Mouse (Mus musculus) liver, embryonic 12.5 days (tissue): ENCODE data around the gene Kcnk7. TPM values are rescaled to one million over a fixed set of nuclear protein-coding genes. Genes with fewer than 3 reads are reported as not detected.
A peak's percentile ranks its signal among the peaks of the same experiment; 100 is the strongest.

Experiments
- ATAC-seq: fragments of 200-750 bp; cut with Nextera tagmentation; 2 replicates; pipeline ENCODE4 v1.8.0; 2017; ENCODE audit warnings: moderate number of reproducible peaks, mild to moderate bottlenecking, moderate library complexity
- H3K27ac ChIP-seq: fragments of 300-500 bp; sonication (generic); 2 replicates; pipeline ENCODE4 v1.5.1; 2016; ENCODE audit warnings: mild to moderate bottlenecking
- H3K27me3 ChIP-seq: fragments of 300-500 bp; sonication (generic); replicated peaks from 2 replicates; pipeline ENCODE4 v1.6.1; 2016; ENCODE audit warnings: mild to moderate bottlenecking, moderate library complexity
- H3K36me3 ChIP-seq: fragments of 300-500 bp; sonication (generic); 2 replicates; pipeline ENCODE4 v1.6.1; 2016; ENCODE audit warnings: mild to moderate bottlenecking, moderate library complexity
- H3K4me1 ChIP-seq: fragments of 300-500 bp; sonication (generic); 2 replicates; pipeline ENCODE4 v1.6.1; 2016
- H3K4me2 ChIP-seq: fragments of 300-500 bp; sonication (generic); 2 replicates; pipeline ENCODE4 v1.6.1; 2016; ENCODE audit warnings: mild to moderate bottlenecking, moderate library complexity
- H3K4me3 ChIP-seq: fragments of 300-500 bp; sonication (generic); 2 replicates; pipeline ENCODE4 v1.5.1; 2016; ENCODE audit warnings: mild to moderate bottlenecking, moderate library complexity
- H3K9ac ChIP-seq: fragments of 300-500 bp; sonication (generic); 2 replicates; pipeline ENCODE4 v1.6.1; 2016; ENCODE audit warnings: mild to moderate bottlenecking, moderate library complexity
- H3K9me3 ChIP-seq: fragments of 300-500 bp; sonication (generic); replicated peaks from 2 replicates; pipeline ENCODE4 v1.6.1; 2016; ENCODE audit warnings: mild to moderate bottlenecking, moderate library complexity
- WGBS: fragments of 180-500 bp; shearing (Covaris S2); methylation state at CpG from one replicate; pipeline ENCODE4 v1.1.7; 2016; ENCODE audit not compliant: insufficient replicate concordance; 5-methylcytosine and 5-hydroxymethylcytosine counted together
- polyA plus RNA-seq: library from polyadenylated mRNA; unstranded; fragments of >200 nt; fragmentation: Nextera tagmentation; extraction: Ambion mirVana; gene quantifications from 2 replicates; pipeline ENCODE4 v1.2.1, GENCODE M21; 2016

Gene Kcnk7
- polyA plus RNA-seq, 1 experiment from 2014 or later = 0.19 TPM

GRCm38 (mm10) chr19:5692086-5692912, 11.9 kb upstream of the Kcnk7 start:
- peaks cover 51% of the 10 kb centered on the region for H3K4me1 ChIP-seq
- no peaks in the 10 kb centered on the region for H3K27me3 ChIP-seq
- no peaks in the 10 kb centered on the region for H3K9me3 ChIP-seq
- peak overlapping the region; percentile 73 for H3K27ac ChIP-seq
- peak overlapping the region; percentile 89 for H3K9ac ChIP-seq
- ATAC-seq = no peak
- H3K4me2 ChIP-seq = peak overlapping the region; percentile 95
- H3K36me3 ChIP-seq = peaks cover 69% of the 10 kb centered on the region
- H3K4me3 ChIP-seq = peak overlapping the region; percentile 81
- WGBS = 46% methylated on average over 10 of the region's 10 CpGs

GRCm38 (mm10) chr19:5692913-5693396, 11.2 kb upstream of the Kcnk7 start:
- peak overlapping the region; percentile 95 for H3K4me2 ChIP-seq
- H3K27ac ChIP-seq = peak overlapping the region; percentile 73
- no peaks in the 10 kb centered on the region for H3K27me3 ChIP-seq
- no peak for ATAC-seq
- H3K36me3 ChIP-seq = peaks cover 76% of the 10 kb centered on the region
- 60% methylated on average over 10 of the region's 10 CpGs for WGBS
- H3K4me3 ChIP-seq = peak overlapping the region; percentile 81
- peaks cover 45% of the 10 kb centered on the region for H3K4me1 ChIP-seq
- H3K9me3 ChIP-seq = no peaks in the 10 kb centered on the region
- H3K9ac ChIP-seq = peak overlapping the region; percentile 89

DNA sequence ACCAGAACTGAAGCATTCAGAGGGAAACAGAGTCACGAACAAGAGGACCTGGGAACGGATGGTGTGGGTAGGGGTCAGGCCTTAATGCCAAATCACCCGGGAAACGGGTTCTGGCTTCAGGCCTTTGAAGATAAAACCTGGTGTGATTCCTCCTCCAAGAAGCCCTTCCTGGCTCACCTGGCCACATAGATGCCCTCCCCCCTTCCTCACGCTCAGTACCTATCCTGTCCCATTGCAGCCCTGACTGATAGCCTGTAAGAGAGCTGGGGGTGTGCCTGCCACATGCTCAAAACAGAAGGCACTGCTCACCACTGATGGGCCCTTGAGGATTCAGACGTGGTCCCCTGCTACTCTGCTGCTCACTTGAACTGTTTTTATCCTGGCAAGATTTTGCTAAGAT, 10.4 kb upstream of the Kcnk7 start:
- Histone ChIP-seq H3K9me3 (no peaks in the 10 kb centered on the region), H3K27ac (no peak overlapping the region), H3K9ac (no peak overlapping the region), H3K4me2 (no peak overlapping the region), H3K4me3 (no peak overlapping the region), H3K27me3 (no peaks in the 10 kb centered on the region), H3K4me1 (peaks cover 44% of the 10 kb centered on the region), H3K36me3 (peaks cover 84% of the 10 kb centered on the region)
- ATAC-seq = no peak
- WGBS = 80% methylated on average over 6 of the region's 6 CpGs

DNA sequence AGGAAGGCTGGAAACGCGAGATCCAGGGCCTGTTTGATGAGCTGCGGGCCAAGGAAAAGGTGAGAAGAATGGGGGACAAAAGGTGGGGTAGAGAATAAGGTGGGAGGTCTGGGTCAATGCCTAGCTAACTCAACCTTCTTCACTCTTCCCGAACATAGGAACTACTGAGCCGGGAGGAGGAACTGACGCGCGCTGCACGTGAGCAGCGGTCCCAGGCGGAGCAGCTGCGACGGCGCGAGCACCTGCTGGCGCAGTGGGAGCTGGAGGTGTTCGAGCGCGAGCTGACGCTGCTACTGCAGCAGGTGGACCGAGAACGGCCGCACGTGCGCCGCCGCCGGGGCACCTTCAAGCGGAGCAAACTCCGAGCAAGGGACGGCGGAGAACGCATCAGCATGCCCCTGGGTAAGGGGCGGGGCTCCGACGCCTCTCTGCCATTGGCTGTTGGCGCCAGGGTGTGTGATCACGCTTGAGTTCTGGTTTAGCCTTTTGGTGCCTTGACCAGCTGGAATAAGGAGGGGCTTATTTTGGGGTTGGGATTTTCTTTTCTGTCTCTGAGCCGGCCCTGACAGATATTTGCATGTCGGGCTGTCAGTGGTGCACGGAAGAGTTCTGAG, 8.2 kb upstream of the Kcnk7 start:
- Histone ChIP-seq H3K36me3 (peaks cover 100% of the 10 kb centered on the region), H3K27ac (no peak overlapping the region), H3K9ac (no peak overlapping the region), H3K9me3 (no peaks in the 10 kb centered on the region), H3K4me2 (no peak overlapping the region), H3K27me3 (no peaks in the 10 kb centered on the region), H3K4me3 (no peak overlapping the region), H3K4me1 (peaks cover 34% of the 10 kb centered on the region)
- ATAC-seq = no peak
- WGBS = 79% methylated on average over 41 of the region's 41 CpGs

- peaks cover 81% of the 10 kb centered on the region for H3K36me3 ChIP-seq
- 42% methylated on average over 10 of the region's 10 CpGs for WGBS
- peak; percentile 82 for ATAC-seq
- peaks cover 38% of the 10 kb centered on the region for H3K4me1 ChIP-seq
- H3K27ac ChIP-seq = peak overlapping the region; percentile 86
- H3K4me2 ChIP-seq = peak overlapping the region; percentile 59
- no peaks in the 10 kb centered on the region for H3K9me3 ChIP-seq
- no peaks in the 10 kb centered on the region for H3K27me3 ChIP-seq
- H3K4me3 ChIP-seq = 0 out of 2 replicates have a peak overlapping the region, but pooled peaks have one; percentile 10
- H3K9ac ChIP-seq = peak overlapping the region; percentile 63
These were observed 819 bp downstream of the Kcnk7 start for GRCm38 (mm10) chr19:5704801-5705571.

DNA sequence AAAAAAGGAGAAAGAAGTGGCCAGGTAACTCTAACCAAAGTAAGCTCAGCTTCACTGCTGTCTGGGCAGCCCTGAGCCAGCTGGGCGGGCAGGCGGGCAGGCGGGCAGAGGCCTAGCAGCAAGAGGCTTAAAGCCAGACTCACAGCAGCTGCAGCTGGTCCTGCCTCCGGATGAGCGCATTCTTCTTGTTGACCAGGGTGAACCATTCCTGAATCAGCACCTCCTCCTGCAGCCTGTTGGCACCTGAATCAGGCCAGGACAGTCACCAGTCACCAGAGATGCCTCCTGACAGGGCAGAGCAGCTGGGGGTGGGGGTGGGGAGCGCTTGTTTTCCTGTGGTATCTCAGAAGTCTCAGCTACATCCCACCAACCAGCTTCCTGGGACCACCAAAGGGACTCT, 5.9 kb downstream of the Kcnk7 start:
- no peaks in the 10 kb centered on the region for H3K27me3 ChIP-seq
- H3K4me3 ChIP-seq = no peak overlapping the region
- peaks cover 58% of the 10 kb centered on the region for H3K4me1 ChIP-seq
- H3K27ac ChIP-seq = 0 out of 2 replicates have a peak overlapping the region, but pooled peaks have one; percentile 15
- H3K4me2 ChIP-seq = no peak overlapping the region
- peaks cover 98% of the 10 kb centered on the region for H3K36me3 ChIP-seq
- H3K9me3 ChIP-seq = no peaks in the 10 kb centered on the region
- no peak overlapping the region for H3K9ac ChIP-seq
- 98% methylated on average over 6 of the region's 6 CpGs for WGBS
- no peak for ATAC-seq

DNA sequence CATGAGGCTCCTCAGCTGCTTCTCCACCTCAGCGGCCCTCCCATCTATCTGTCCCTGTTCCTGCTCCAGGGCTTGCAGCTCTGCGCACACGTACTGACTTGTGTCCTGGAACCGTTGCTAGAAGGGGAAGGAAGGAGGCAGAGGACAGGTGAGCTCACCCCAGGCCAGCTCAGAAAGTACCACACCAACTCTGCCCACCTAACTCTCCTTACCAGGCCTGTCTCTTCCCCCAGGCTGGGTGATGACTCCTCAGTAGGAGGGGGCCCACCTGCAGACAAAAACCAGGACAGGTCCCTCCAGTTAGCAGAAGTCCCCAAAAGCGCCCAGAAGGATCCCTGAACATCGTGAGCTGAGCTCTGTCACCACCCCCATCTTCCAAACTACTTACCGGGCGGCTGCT, 6.4 kb downstream of the Kcnk7 start:
- no peak overlapping the region for H3K4me2 ChIP-seq
- H3K4me3 ChIP-seq = no peak overlapping the region
- H3K36me3 ChIP-seq = peaks cover 100% of the 10 kb centered on the region
- H3K4me1 ChIP-seq = peaks cover 58% of the 10 kb centered on the region
- ATAC-seq = no peak
- H3K27ac ChIP-seq = peak overlapping the region; percentile 15; the same call in 1 of the 2 replicates
- WGBS = 91% methylated on average over 8 of the region's 8 CpGs
- no peaks in the 10 kb centered on the region for H3K9me3 ChIP-seq
- H3K9ac ChIP-seq = no peak overlapping the region
- H3K27me3 ChIP-seq = no peaks in the 10 kb centered on the region

GRCm38 (mm10) chr19:5711218-5711617, 7.1 kb downstream of the Kcnk7 start:
- no peak overlapping the region for H3K4me2 ChIP-seq
- 43% methylated on average over 3 of the region's 3 CpGs for WGBS
- H3K4me3 ChIP-seq = no peak overlapping the region
- H3K27ac ChIP-seq = 0 out of 2 replicates have a peak overlapping the region, but pooled peaks have one; percentile 43
- peaks cover 100% of the 10 kb centered on the region for H3K36me3 ChIP-seq
- H3K9ac ChIP-seq = no peak overlapping the region
- no peak for ATAC-seq
- H3K27me3 ChIP-seq = no peaks in the 10 kb centered on the region
- peaks cover 58% of the 10 kb centered on the region for H3K4me1 ChIP-seq
- H3K9me3 ChIP-seq = no peaks in the 10 kb centered on the region

GRCm38 (mm10) chr19:5711907-5712460, 7.8 kb downstream of the Kcnk7 start:
- Histone ChIP-seq H3K4me2 (0 out of 2 replicates have a peak overlapping the region, but pooled peaks have one; percentile 2), H3K4me3 (no peak overlapping the region), H3K36me3 (peaks cover 100% of the 10 kb centered on the region), H3K4me1 (peaks cover 60% of the 10 kb centered on the region), H3K27ac (0 out of 2 replicates have a peak overlapping the region, but pooled peaks have one; percentile 43), H3K27me3 (no peaks in the 10 kb centered on the region), H3K9me3 (no peaks in the 10 kb centered on the region), H3K9ac (no peak overlapping the region)
- 77% methylated on average over 14 of the region's 14 CpGs for WGBS
- ATAC-seq = no peak

- H3K27me3 ChIP-seq = no peaks in the 10 kb centered on the region
- 67% methylated on average over 5 of the region's 5 CpGs for WGBS
- peak overlapping the region; percentile 4; the same call in 1 of the 2 replicates for H3K4me3 ChIP-seq
- peak overlapping the region; percentile 36 for H3K4me2 ChIP-seq
- H3K4me1 ChIP-seq = peaks cover 67% of the 10 kb centered on the region
- no peaks in the 10 kb centered on the region for H3K9me3 ChIP-seq
- H3K9ac ChIP-seq = peak overlapping the region; percentile 42
- peaks cover 100% of the 10 kb centered on the region for H3K36me3 ChIP-seq
- ATAC-seq = no peak
- peak overlapping the region; percentile 70 for H3K27ac ChIP-seq
These were observed 9.1 kb downstream of the Kcnk7 start for GRCm38 (mm10) chr19:5713255-5713654.

- Histone ChIP-seq H3K9me3 (no peaks in the 10 kb centered on the region), H3K4me2 (peak overlapping the region; percentile 36), H3K36me3 (peaks cover 100% of the 10 kb centered on the region), H3K4me1 (peaks cover 71% of the 10 kb centered on the region), H3K4me3 (peak overlapping the region; percentile 4; the same call in 1 of the 2 replicates), H3K27ac (peak overlapping the region; percentile 70), H3K27me3 (no peaks in the 10 kb centered on the region), H3K9ac (peak overlapping the region; percentile 42)
- peak; percentile 56 for ATAC-seq
- 33% methylated on average over 2 of the region's 2 CpGs for WGBS
These were observed 9.6 kb downstream of the Kcnk7 start for GRCm38 (mm10) chr19:5713730-5714129.
